Mouse (Mus musculus): ENCODE measurements around the gene Ccnc. TPM values are rescaled to one million over a fixed set of nuclear protein-coding genes. Genes with fewer than 3 reads are reported as not detected.

The Ccnc gene
- polyA plus RNA-seq, 1 experiment, result not detected

GRCm38 (mm10) chr4:21763827-21764226 lies 36.3 kb downstream of the Ccnc start:
- no peak overlapping the region for H3K27ac ChIP-seq (ENCODE audit: insufficient read depth, low read depth, low read length)
- 79% methylated on average over 4 of the region's 4 CpGs for WGBS
- TF ChIP-seq POLR2A (IDR thresholded peaks at IDR 0.05; ENCODE audit: insufficient read depth, low read depth, low read length), result no peak
- no peak for TF ChIP-seq CTCF (IDR thresholded peaks at IDR 0.05; ENCODE audit: insufficient read depth, low read depth, low read length)
- H3K4me3 ChIP-seq (ENCODE audit: insufficient read depth, low read depth, low read length), result no peak overlapping the region
- H3K4me1 ChIP-seq (ENCODE audit: control insufficient read depth, insufficient read depth, low read length), result no peaks in the 10 kb centered on the region

DNA sequence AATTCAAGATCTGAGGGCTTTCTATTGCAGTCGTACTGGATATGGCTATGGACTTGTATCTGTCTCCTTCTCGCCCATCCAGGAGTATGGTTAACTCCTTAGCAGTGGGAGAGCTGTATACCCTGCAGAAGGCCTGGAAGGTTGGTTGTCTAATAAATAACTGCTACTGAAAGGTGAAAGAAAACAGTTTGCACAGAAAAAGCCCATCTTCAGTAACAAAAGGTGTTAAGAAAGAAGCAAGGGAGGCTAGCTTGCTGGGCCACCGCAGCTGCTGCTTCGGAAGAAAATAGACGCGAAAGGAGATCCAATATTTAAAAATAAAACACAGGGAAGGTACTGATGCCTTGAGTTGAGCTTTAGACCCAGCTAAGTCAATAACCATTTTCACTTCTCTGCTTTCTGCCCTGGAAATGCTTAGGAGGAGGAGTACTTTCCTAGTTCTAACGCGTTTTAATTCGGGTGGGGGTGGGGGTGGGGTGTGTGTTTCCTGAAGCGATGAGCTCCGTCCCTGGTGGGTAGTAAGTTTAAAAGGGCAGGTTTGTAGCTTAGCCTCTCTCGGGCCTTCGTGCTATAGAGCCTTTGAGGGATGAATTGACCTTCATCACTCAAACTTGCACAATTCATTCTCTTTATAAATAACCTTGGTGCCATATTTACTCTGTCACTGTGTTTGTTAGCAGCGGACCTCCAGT lies 38.8 kb downstream of the Ccnc start:
- Histone ChIP-seq H3K4me3 (ENCODE audit: insufficient read depth, low read depth, low read length) (peak overlapping the region; percentile 99), H3K27ac (ENCODE audit: insufficient read depth, low read depth, low read length) (peak overlapping the region; percentile 61; the same call in 1 of the 2 replicates), H3K4me1 (ENCODE audit: control insufficient read depth, insufficient read depth, low read length) (no peaks in the 10 kb centered on the region)
- 9% methylated on average over 14 of the region's 14 CpGs for WGBS
- TF ChIP-seq CTCF (IDR thresholded peaks at IDR 0.05; ENCODE audit: insufficient read depth, low read depth, low read length) (no peak), POLR2A (IDR thresholded peaks at IDR 0.05; ENCODE audit: insufficient read depth, low read depth, low read length) (no peak)

DNA sequence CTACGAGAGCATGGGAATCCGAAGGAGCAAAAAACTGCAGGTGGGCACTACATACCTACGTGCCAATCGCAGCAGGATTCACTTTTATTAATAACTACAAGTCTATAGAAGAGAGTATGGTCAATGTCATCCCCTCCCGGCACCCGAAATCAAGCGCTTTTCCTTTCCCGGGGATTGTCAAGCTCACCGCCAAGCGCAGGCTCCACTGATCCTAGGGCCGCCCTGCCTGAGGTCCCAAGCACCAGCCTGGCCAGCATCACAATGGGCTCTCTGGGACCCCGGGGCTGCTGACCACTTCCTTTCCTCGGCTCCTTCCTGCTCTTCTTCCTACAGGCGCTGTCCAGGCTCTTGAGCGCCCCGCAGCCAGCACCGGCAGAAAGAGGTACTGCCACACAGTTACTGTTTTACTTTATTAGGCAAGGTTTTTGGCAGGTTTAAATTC lies 39.4 kb downstream of the Ccnc start, which contains the start of the genes Usp45 and Tstd3:
TSS of gene Usp45 (plus strand) at position 294 of the 442 bp plus-strand sequence.
TSS of gene Tstd3 (minus strand) at position 350 of the 442 bp plus-strand sequence.
- Histone ChIP-seq H3K4me3 (ENCODE audit: insufficient read depth, low read depth, low read length) (peak within 1 kb of the TSS; percentile 99), H3K4me1 (ENCODE audit: control insufficient read depth, insufficient read depth, low read length) (no peaks in the 10 kb centered on the region), H3K27ac (ENCODE audit: insufficient read depth, low read depth, low read length) (peak within 1 kb of the TSS; percentile 61)
- under 1% methylated on average over 17 of the region's 17 CpGs for WGBS
- TF ChIP-seq CTCF (IDR thresholded peaks at IDR 0.05; ENCODE audit: insufficient read depth, low read depth, low read length) (peak; percentile 84; the same call in 1 of the 2 replicates), POLR2A (IDR thresholded peaks at IDR 0.05; ENCODE audit: insufficient read depth, low read depth, low read length) (no peak)

DNA sequence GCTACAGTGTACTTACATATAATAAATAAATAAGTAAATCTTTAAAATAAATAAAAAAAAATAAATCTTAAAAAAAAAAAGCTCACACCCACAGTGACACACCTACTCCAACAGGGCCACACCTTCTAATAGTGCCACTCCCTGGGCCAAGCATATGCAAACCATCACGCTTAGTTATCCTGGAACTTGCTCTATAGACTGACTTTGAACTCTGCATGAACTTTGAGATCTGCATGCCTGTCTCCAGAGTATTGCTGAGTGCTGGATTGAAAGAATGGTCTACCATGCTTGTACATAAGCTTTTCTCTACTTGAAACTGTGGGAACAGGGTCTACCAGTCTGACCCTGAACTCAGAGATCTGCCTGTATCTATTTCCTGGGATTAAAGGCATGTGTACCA lies 43.6 kb downstream of the Ccnc start:
- no peaks in the 10 kb centered on the region for H3K4me1 ChIP-seq (ENCODE audit: control insufficient read depth, insufficient read depth, low read length)
- TF ChIP-seq POLR2A (IDR thresholded peaks at IDR 0.05; ENCODE audit: insufficient read depth, low read depth, low read length) (no peak), CTCF (IDR thresholded peaks at IDR 0.05; ENCODE audit: insufficient read depth, low read depth, low read length) (no peak)
- WGBS, result 100% methylated on average over 1 of the region's 1 CpGs
- no peak overlapping the region for H3K4me3 ChIP-seq (ENCODE audit: insufficient read depth, low read depth, low read length)
- no peak overlapping the region for H3K27ac ChIP-seq (ENCODE audit: insufficient read depth, low read depth, low read length)

DNA sequence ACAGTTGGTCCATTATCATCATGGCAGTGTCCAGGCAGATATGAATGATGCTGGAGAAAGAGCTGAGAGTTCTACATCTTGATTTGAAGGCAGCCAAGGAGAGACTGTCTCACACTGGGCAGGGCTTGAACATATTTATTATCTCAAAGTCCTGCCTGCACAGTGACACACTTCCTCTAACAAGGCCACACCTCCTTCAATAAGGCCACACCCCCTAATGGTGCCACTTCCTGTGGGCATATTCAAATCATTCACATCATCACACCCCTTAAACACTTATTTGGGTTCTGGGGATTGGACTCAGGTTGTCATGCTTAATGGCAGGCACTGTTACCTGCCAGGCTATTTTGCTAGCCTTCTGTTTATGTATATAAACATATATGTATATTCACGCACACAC lies 44.8 kb downstream of the Ccnc start:
- Histone ChIP-seq H3K27ac (ENCODE audit: insufficient read depth, low read depth, low read length) (no peak overlapping the region), H3K4me1 (ENCODE audit: control insufficient read depth, insufficient read depth, low read length) (no peaks in the 10 kb centered on the region), H3K4me3 (ENCODE audit: insufficient read depth, low read depth, low read length) (no peak overlapping the region)
- 98% methylated on average over 1 of the region's 1 CpGs for WGBS
- TF ChIP-seq POLR2A (IDR thresholded peaks at IDR 0.05; ENCODE audit: insufficient read depth, low read depth, low read length) (no peak), CTCF (IDR thresholded peaks at IDR 0.05; ENCODE audit: insufficient read depth, low read depth, low read length) (no peak)

DNA sequence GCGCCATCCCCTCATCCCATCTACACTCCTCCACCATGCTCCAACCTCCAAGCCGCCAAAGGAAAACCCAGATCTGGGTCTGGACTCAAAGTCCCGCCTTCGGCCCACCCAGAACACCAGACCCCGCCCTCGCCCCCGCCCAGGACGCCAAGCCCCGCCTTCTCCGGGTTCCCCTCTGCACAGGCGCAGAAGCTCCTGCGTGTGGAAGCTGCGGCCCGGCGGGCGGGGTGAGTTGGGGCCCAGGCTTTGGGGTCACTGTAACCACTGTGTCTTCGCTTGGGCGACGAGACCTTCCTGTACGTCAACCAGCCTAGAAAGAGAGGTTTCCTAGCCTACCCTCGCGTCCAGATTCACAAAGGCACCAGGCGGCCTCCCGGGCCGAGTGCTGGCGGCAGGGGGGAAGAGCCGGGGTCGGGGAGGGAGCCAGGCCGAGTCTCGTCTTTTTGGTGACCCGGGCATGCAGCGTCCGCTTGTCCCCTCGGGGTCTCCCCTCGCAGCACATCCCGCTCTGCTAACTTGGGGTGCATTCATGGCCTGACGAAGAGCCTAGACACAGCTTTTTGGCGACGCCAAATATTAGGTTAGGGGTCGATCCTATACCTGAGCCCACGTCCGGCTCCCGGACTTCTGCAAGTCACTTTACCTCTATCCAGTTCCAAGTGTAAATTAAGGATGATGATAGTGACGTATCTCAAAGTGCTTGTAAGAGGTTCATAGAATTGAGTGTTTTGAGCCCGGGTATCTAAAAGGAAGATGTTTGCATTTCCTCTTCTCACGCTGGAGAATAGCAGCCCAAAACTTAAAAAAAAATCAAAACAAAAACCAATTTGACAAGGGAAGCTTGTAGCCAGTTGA lies 48.8 kb downstream of the Ccnc start:
- Histone ChIP-seq H3K4me1 (ENCODE audit: control insufficient read depth, insufficient read depth, low read length) (no peaks in the 10 kb centered on the region), H3K27ac (ENCODE audit: insufficient read depth, low read depth, low read length) (no peak overlapping the region), H3K4me3 (ENCODE audit: insufficient read depth, low read depth, low read length) (peak overlapping the region; percentile 87)
- TF ChIP-seq CTCF (IDR thresholded peaks at IDR 0.05; ENCODE audit: insufficient read depth, low read depth, low read length), result no peak
- TF ChIP-seq POLR2A (IDR thresholded peaks at IDR 0.05; ENCODE audit: insufficient read depth, low read depth, low read length), result peak; percentile 83
- under 1% methylated on average over 46 of the region's 46 CpGs for WGBS

- no peaks in the 10 kb centered on the region for H3K4me1 ChIP-seq (ENCODE audit: control insufficient read depth, insufficient read depth, low read length)
- TF ChIP-seq CTCF (IDR thresholded peaks at IDR 0.05; ENCODE audit: insufficient read depth, low read depth, low read length), result no peak
- no peak for TF ChIP-seq POLR2A (IDR thresholded peaks at IDR 0.05; ENCODE audit: insufficient read depth, low read depth, low read length)
- no peak overlapping the region for H3K27ac ChIP-seq (ENCODE audit: insufficient read depth, low read depth, low read length)
- WGBS, result 1% methylated on average over 9 of the region's 9 CpGs
- no peak overlapping the region for H3K4me3 ChIP-seq (ENCODE audit: insufficient read depth, low read depth, low read length)
These were observed 49.4 kb downstream of the Ccnc start for GRCm38 (mm10) chr4:21776946-21777265.

- Histone ChIP-seq H3K27ac (ENCODE audit: insufficient read depth, low read depth, low read length) (no peak overlapping the region), H3K4me1 (ENCODE audit: control insufficient read depth, insufficient read depth, low read length) (no peaks in the 10 kb centered on the region), H3K4me3 (ENCODE audit: insufficient read depth, low read depth, low read length) (no peak overlapping the region)
- 96% methylated on average over 12 of the region's 12 CpGs for WGBS
- TF ChIP-seq CTCF (IDR thresholded peaks at IDR 0.05; ENCODE audit: insufficient read depth, low read depth, low read length) (no peak), POLR2A (IDR thresholded peaks at IDR 0.05; ENCODE audit: insufficient read depth, low read depth, low read length) (no peak)
These were observed 53.6 kb downstream of the Ccnc start for GRCm38 (mm10) chr4:21780816-21781726.
